Mouse (Mus musculus): Measurements from ENCODE around the gene Aldoc.

Gene Aldoc

GRCm38 (mm10) chr11:78363309-78364007 lies 40.7 kb downstream of the Aldoc start:
- Histone ChIP-seq H3K4me3 (replicated peaks; ENCODE audit: low read length) (no peak overlapping the region), H3K9me3 (ENCODE audit: low read length) (no peaks in the 10 kb centered on the region), H3K27me3 (ENCODE audit: insufficient read depth, low read length) (peaks cover 23% of the 10 kb centered on the region), H3K36me3 (ENCODE audit: insufficient read depth, low read length) (no peaks in the 10 kb centered on the region), H3K4me1 (replicated peaks; ENCODE audit: low read depth, low read length) (peaks cover 53% of the 10 kb centered on the region)
- TF ChIP-seq CTCF (conservative IDR thresholded peaks at IDR 0.05; ENCODE audit: low read length) (no peak), NANOG (IDR thresholded peaks at IDR 0.05; ENCODE audit: borderline replicate concordance, low read length) (no peak), POU5F1 (IDR thresholded peaks at IDR 0.05; ENCODE audit: borderline replicate concordance, low read length) (no peak)

- no peak overlapping the region for H3K4me3 ChIP-seq (replicated peaks; ENCODE audit: low read length)
- no peaks in the 10 kb centered on the region for H3K9me3 ChIP-seq (ENCODE audit: low read length)
- peaks cover 23% of the 10 kb centered on the region for H3K27me3 ChIP-seq (ENCODE audit: insufficient read depth, low read length)
- no peak for TF ChIP-seq POU5F1 (IDR thresholded peaks at IDR 0.05; ENCODE audit: borderline replicate concordance, low read length)
- no peak for TF ChIP-seq NANOG (IDR thresholded peaks at IDR 0.05; ENCODE audit: borderline replicate concordance, low read length)
- TF ChIP-seq CTCF (conservative IDR thresholded peaks at IDR 0.05; ENCODE audit: low read length): no peak
- no peaks in the 10 kb centered on the region for H3K36me3 ChIP-seq (ENCODE audit: insufficient read depth, low read length)
- H3K4me1 ChIP-seq (replicated peaks; ENCODE audit: low read depth, low read length): peaks cover 49% of the 10 kb centered on the region
These were observed 41.3 kb downstream of the Aldoc start for GRCm38 (mm10) chr11:78364103-78364502.

DNA sequence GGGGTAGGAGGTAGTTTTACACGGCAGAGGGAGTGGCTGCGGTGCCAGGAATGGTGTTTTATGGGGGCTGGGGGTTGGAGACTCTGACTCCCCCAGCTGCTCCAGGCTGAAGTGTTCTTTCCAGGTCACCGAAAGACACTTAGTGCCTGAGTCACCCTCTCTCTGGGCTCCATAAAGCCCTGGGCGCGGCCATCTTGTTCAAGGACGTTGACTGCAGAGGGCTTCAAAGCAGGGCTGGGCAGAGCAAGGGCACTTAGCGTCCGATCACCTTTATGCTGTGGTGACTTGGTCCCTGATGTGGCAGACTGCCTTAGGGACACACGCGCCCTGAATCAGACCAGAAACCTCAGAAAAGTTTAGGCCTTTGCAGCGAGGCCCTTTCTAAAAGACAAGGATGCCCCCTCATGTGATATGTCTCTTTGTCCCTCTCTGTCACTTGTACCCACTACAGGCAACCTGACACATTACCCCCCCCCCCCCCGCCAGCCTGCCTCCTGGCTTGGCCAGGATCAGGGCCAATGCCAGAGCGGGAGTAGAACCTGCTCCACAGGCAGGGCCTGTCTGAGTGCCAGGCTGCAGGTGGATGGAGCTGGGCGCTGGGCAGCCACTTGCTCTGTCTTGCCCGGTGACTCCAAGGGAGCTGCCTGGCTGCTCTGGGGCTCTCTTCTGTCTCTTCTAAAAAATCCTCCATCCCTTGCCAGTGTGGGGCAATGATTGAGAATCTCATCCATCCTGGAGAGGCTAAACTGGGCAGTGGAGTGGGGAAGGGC lies 44.9 kb downstream of the Aldoc start:
- Histone ChIP-seq H3K9me3 (ENCODE audit: low read length) (no peaks in the 10 kb centered on the region), H3K36me3 (ENCODE audit: insufficient read depth, low read length) (no peaks in the 10 kb centered on the region), H3K4me3 (replicated peaks; ENCODE audit: low read length) (no peak overlapping the region), H3K4me1 (replicated peaks; ENCODE audit: low read depth, low read length) (peaks cover 49% of the 10 kb centered on the region), H3K27me3 (ENCODE audit: insufficient read depth, low read length) (peaks cover 32% of the 10 kb centered on the region)
- no peak for TF ChIP-seq POU5F1 (IDR thresholded peaks at IDR 0.05; ENCODE audit: borderline replicate concordance, low read length)
- TF ChIP-seq CTCF (conservative IDR thresholded peaks at IDR 0.05; ENCODE audit: low read length): no peak
- TF ChIP-seq NANOG (IDR thresholded peaks at IDR 0.05; ENCODE audit: borderline replicate concordance, low read length): no peak

GRCm38 (mm10) chr11:78370389-78370788 lies 47.6 kb downstream of the Aldoc start:
- Histone ChIP-seq H3K9me3 (ENCODE audit: low read length) (no peaks in the 10 kb centered on the region), H3K27me3 (ENCODE audit: insufficient read depth, low read length) (peaks cover 25% of the 10 kb centered on the region), H3K4me1 (replicated peaks; ENCODE audit: low read depth, low read length) (peaks cover 41% of the 10 kb centered on the region), H3K36me3 (ENCODE audit: insufficient read depth, low read length) (no peaks in the 10 kb centered on the region), H3K4me3 (replicated peaks; ENCODE audit: low read length) (no peak overlapping the region)
- TF ChIP-seq POU5F1 (IDR thresholded peaks at IDR 0.05; ENCODE audit: borderline replicate concordance, low read length): no peak
- TF ChIP-seq CTCF (conservative IDR thresholded peaks at IDR 0.05; ENCODE audit: low read length): no peak
- TF ChIP-seq NANOG (IDR thresholded peaks at IDR 0.05; ENCODE audit: borderline replicate concordance, low read length): no peak

- H3K4me1 ChIP-seq (replicated peaks; ENCODE audit: low read depth, low read length): peaks cover 45% of the 10 kb centered on the region
- no peaks in the 10 kb centered on the region for H3K36me3 ChIP-seq (ENCODE audit: insufficient read depth, low read length)
- no peaks in the 10 kb centered on the region for H3K9me3 ChIP-seq (ENCODE audit: low read length)
- peaks cover 25% of the 10 kb centered on the region for H3K27me3 ChIP-seq (ENCODE audit: insufficient read depth, low read length)
- no peak for TF ChIP-seq NANOG (IDR thresholded peaks at IDR 0.05; ENCODE audit: borderline replicate concordance, low read length)
- TF ChIP-seq CTCF (conservative IDR thresholded peaks at IDR 0.05; ENCODE audit: low read length): no peak
- no peak for TF ChIP-seq POU5F1 (IDR thresholded peaks at IDR 0.05; ENCODE audit: borderline replicate concordance, low read length)
- no peak overlapping the region for H3K4me3 ChIP-seq (replicated peaks; ENCODE audit: low read length)
These were observed 48.9 kb downstream of the Aldoc start for GRCm38 (mm10) chr11:78371711-78372110.

- TF ChIP-seq CTCF (conservative IDR thresholded peaks at IDR 0.05; ENCODE audit: low read length) (no peak), POU5F1 (IDR thresholded peaks at IDR 0.05; ENCODE audit: borderline replicate concordance, low read length) (no peak), NANOG (IDR thresholded peaks at IDR 0.05; ENCODE audit: borderline replicate concordance, low read length) (no peak)
- no peaks in the 10 kb centered on the region for H3K9me3 ChIP-seq (ENCODE audit: low read length)
- no peak overlapping the region for H3K4me3 ChIP-seq (replicated peaks; ENCODE audit: low read length)
- peaks cover 21% of the 10 kb centered on the region for H3K27me3 ChIP-seq (ENCODE audit: insufficient read depth, low read length)
- H3K36me3 ChIP-seq (ENCODE audit: insufficient read depth, low read length): no peaks in the 10 kb centered on the region
- H3K4me1 ChIP-seq (replicated peaks; ENCODE audit: low read depth, low read length): peaks cover 42% of the 10 kb centered on the region
These were observed 49.4 kb downstream of the Aldoc start for GRCm38 (mm10) chr11:78372166-78372565.

DNA sequence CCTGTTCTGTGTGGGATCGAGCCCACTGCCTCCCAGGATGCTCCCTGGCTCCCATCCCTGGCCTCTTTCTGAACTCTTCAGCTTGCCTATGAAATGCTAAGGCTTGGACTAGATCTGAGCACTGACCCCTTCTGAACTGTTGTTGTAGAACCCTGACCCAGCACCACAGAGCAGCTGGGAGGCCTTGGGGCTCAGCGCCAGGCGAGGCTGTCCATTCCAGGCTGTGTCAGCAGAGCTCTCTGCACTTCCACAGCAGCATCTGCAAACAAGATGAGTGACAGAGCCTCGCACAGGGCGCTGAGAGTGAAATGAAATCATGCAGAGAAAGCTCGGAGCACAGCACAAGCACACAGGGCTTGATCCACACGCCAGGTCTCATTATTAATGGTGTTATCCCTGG lies 49.8 kb downstream of the Aldoc start:
- H3K36me3 ChIP-seq (ENCODE audit: insufficient read depth, low read length): no peaks in the 10 kb centered on the region
- peaks cover 41% of the 10 kb centered on the region for H3K4me1 ChIP-seq (replicated peaks; ENCODE audit: low read depth, low read length)
- no peaks in the 10 kb centered on the region for H3K9me3 ChIP-seq (ENCODE audit: low read length)
- TF ChIP-seq POU5F1 (IDR thresholded peaks at IDR 0.05; ENCODE audit: borderline replicate concordance, low read length) (no peak), NANOG (IDR thresholded peaks at IDR 0.05; ENCODE audit: borderline replicate concordance, low read length) (no peak), CTCF (conservative IDR thresholded peaks at IDR 0.05; ENCODE audit: low read length) (no peak)
- H3K27me3 ChIP-seq (ENCODE audit: insufficient read depth, low read length): peaks cover 19% of the 10 kb centered on the region
- H3K4me3 ChIP-seq (replicated peaks; ENCODE audit: low read length): no peak overlapping the region

DNA sequence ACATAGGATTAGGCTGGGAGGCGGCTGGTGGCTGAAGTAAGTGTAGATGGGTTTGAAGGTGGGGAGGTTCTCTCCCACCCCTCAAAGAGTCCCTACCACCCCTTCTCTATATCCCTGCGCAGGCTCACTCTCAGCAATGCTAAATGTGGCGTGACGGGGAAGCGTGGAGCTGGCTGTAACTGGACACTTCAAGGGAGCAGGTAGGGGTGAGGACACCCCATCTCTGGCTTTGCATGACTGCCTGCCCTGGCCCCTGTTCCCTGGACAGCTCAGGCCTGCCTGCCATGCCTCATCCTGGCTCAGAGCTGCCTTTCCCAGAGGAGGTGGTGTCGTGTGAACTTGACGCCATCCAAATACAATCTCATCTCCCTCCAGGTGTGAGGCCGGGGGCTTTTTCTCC lies 51.4 kb downstream of the Aldoc start:
- H3K27me3 ChIP-seq (ENCODE audit: insufficient read depth, low read length): peaks cover 27% of the 10 kb centered on the region
- no peaks in the 10 kb centered on the region for H3K9me3 ChIP-seq (ENCODE audit: low read length)
- peaks cover 34% of the 10 kb centered on the region for H3K4me1 ChIP-seq (replicated peaks; ENCODE audit: low read depth, low read length)
- H3K36me3 ChIP-seq (ENCODE audit: insufficient read depth, low read length): no peaks in the 10 kb centered on the region
- H3K4me3 ChIP-seq (replicated peaks; ENCODE audit: low read length): no peak overlapping the region
- TF ChIP-seq CTCF (conservative IDR thresholded peaks at IDR 0.05; ENCODE audit: low read length) (no peak), NANOG (IDR thresholded peaks at IDR 0.05; ENCODE audit: borderline replicate concordance, low read length) (no peak), POU5F1 (IDR thresholded peaks at IDR 0.05; ENCODE audit: borderline replicate concordance, low read length) (no peak)

All from E14TG2a.4 (cell line).